In the genomic region with DNA sequence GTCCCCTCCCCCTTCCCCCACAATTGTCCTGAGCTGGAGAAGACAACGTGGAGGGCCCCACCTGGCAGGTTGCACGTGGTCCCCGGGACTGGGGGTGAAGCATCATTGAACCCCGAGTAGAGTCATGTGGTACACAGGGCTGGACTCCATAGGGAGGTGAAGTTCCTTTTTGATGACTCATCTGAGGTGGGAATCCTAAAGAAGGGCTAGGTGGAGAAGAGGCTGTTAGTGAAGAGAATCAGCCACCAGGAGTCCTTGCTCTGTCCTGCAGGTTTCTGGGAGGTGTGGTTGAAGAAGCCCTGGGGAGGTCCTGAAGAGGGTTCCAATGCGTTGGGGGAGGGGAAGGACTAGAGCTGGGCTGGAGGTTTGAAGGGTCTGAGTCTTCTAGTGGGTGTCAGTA, we compare ENCODE assay signal across 32 mouse cellular contexts. TPM values are rescaled to one million over a fixed set of nuclear protein-coding genes. Genes with fewer than 3 reads are reported as not detected.
"Had no signal": no experiment of that assay in that cellular context is flagged by ENCODE, and none has a peak within 500 bp of the region (broad histone marks: within the 10 kb centered on the region; RNA-seq: fewer than 3 reads in every experiment).

No protein-coding gene starts in this region.

- H3K4me2 ChIP-seq: limb, embryonic 13.5 days; liver, embryonic 13.5 days; midbrain, embryonic 12.5 days; neural tube, embryonic 13.5 days had no signal

- H3K9me3 ChIP-seq: limb, embryonic 10.5 days; limb, embryonic 13.5 days; liver, embryonic 13.5 days; midbrain, embryonic 12.5 days; neural tube, embryonic 13.5 days had no signal

- H3K4me3 ChIP-seq: layer of hippocampus, adult 2 months; limb, embryonic 10.5 days; limb, embryonic 13.5 days; liver, embryonic 13.5 days; midbrain, embryonic 12.5 days; myocyte; neural tube, embryonic 13.5 days had no signal

- H3K27me3 ChIP-seq: limb, embryonic 13.5 days had no signal

- ATAC-seq: midbrain, embryonic 16.5 days had no signal

- H3K27ac ChIP-seq: kidney, postnatal 0 days; layer of hippocampus, adult 2 months; limb, embryonic 10.5 days; limb, embryonic 13.5 days; liver, embryonic 13.5 days; midbrain, embryonic 12.5 days; neural tube, embryonic 13.5 days had no signal

- H3K36me3 ChIP-seq: liver, embryonic 13.5 days; midbrain, embryonic 12.5 days; neural tube, embryonic 13.5 days had no signal

- H3K9ac ChIP-seq: limb, embryonic 13.5 days; liver, embryonic 13.5 days; midbrain, embryonic 12.5 days; neural tube, embryonic 13.5 days had no signal

- DNase-seq: kidney, adult 18-20 months; kidney, adult 9 months; kidney, postnatal 25 days; layer of hippocampus, adult 9-11 months; liver; liver, embryonic 13.5 days; lung, adult 2 months; lung, postnatal 14 days; lung, postnatal 4 days; retina, postnatal 1 day; right cerebral cortex, postnatal 25 days; spleen, adult 18-20 months; thymus, adult 2 months; thymus, postnatal 25 days had no signal

RNA-seq across cellular contexts. Expression of a gene that starts 4.8 kb away (rescaled TPM):
- total RNA-seq: megakaryocyte progenitor cell, adult 5-6 weeks; megakaryocyte-erythroid progenitor cell, adult 5-6 weeks; monocyte, adult 5-6 weeks; neutrophil, adult 5-6 weeks had no signal

RNA-seq across cellular contexts. Expression of a gene that starts 17.3 kb away (rescaled TPM):
- total RNA-seq: layer of hippocampus, adult 2 months; layer of hippocampus, postnatal 25 days; megakaryocyte-erythroid progenitor cell, adult 5-6 weeks; monocyte, adult 5-6 weeks had no signal
- polyA plus RNA-seq: kidney, postnatal 0 days; large intestine, adult 2 months; lung, embryonic 16.5 days; midbrain, embryonic 12.5 days; neural tube, embryonic 13.5 days; thymus, adult 2 months; urinary bladder, adult 2 months had no signal

RNA-seq across cellular contexts. Expression of a gene that starts 33.3 kb away (rescaled TPM):
- total RNA-seq: layer of hippocampus, adult 2 months; layer of hippocampus, postnatal 25 days; left cerebral cortex, adult 18-20 months; left cerebral cortex, postnatal 25 days; megakaryocyte progenitor cell, adult 5-6 weeks; megakaryocyte-erythroid progenitor cell, adult 5-6 weeks; monocyte, adult 5-6 weeks; neutrophil, adult 5-6 weeks had no signal
- polyA plus RNA-seq: large intestine, adult 2 months; limb, embryonic 13.5 days; lung, adult 2 months; lung, embryonic 16.5 days; midbrain, embryonic 12.5 days; midbrain, embryonic 16.5 days; myocyte; neural tube, embryonic 13.5 days; thymus, adult 2 months; urinary bladder, adult 2 months had no signal
